In genomic region chr11:11777246-11777645, GRCm38 (mm10) we compare ENCODE assay signal across 20 mouse cellular contexts. TPM values are rescaled to one million over a fixed set of nuclear protein-coding genes. Genes with fewer than 3 reads are reported as not detected.
DNase-seq lines count a peak whose midpoint lies in the region; ATAC-seq and TF ChIP-seq lines count a peak whose summit lies in the region.
"Had no signal": no experiment of that assay in that cellular context is flagged by ENCODE, and none has a peak within 500 bp of the region (broad histone marks: within the 10 kb centered on the region; RNA-seq: fewer than 3 reads in every experiment).

No protein-coding gene starts in this region.

- TF ChIP-seq CTCF in spleen, adult 2 months (IDR thresholded peaks at IDR 0.05; ENCODE audit: extremely low read depth, insufficient read depth, insufficient read length, insufficient replicate concordance): no peak

- WGBS in spleen, adult 2 months: 34% methylated on average over 3 of the region's 3 CpGs

- no peak for TF ChIP-seq POLR2A in spleen, adult 2 months (IDR thresholded peaks at IDR 0.05; ENCODE audit: low read depth, low read length)

- H3K27me3 ChIP-seq in spleen, adult 2 months (ENCODE audit: control insufficient read depth, insufficient read depth, low read length): no peaks in the 10 kb centered on the region
- H3K27me3 ChIP-seq: embryonic facial prominence, embryonic 15.5 days had no signal

- intact Hi-C loops in heart, postnatal 10 days (cut with DNase I): no loop called here
- intact Hi-C loops in left cerebral cortex, postnatal 14 days (cut with DNase I): no loop called here

- peak; percentile 88 for DNase-seq in heart, adult 11 months
- no peak for DNase-seq in heart, postnatal 10 days
- no peak for DNase-seq in spleen, adult 2 months (ENCODE audit: low read depth in 1 of 2, low spot score in 2 of 2)
- no peak for DNase-seq in spleen, adult 12 weeks (ENCODE audit: low spot score)
- no peak for DNase-seq in cerebellum, adult 18-20 months
- no peak for DNase-seq in left cerebral cortex, postnatal 14 days (ENCODE audit: low spot score in 2 of 2)
- DNase-seq in right cerebral cortex, postnatal 25 days: no peak
- DNase-seq: adrenal gland, postnatal 10 days; cerebellum, adult 11-12 months; cerebellum, adult 9-11 months; cerebellum, postnatal 36 days; gastrocnemius, adult 2 months; heart, postnatal 14 days had no signal

- H3K36me3 ChIP-seq in spleen, adult 2 months (ENCODE audit: control insufficient read depth, insufficient read depth, low read length): peaks cover 3% of the 10 kb centered on the region
- H3K36me3 ChIP-seq: embryonic facial prominence, embryonic 15.5 days; forebrain, embryonic 10.5 days had no signal

- H3K4me1 ChIP-seq in spleen, adult 2 months (ENCODE audit: control insufficient read depth, insufficient read depth, insufficient read length): peaks cover 34% of the 10 kb centered on the region
- H3K4me1 ChIP-seq: embryonic facial prominence, embryonic 15.5 days; forebrain, embryonic 10.5 days had no signal

- ATAC-seq in megakaryocyte progenitor cell, adult 5-6 weeks (replicated peaks; ENCODE audit: poor library complexity): peak; percentile 12; the same call in 1 of the 2 replicates
- ATAC-seq: CD4-positive, CD25-positive, alpha-beta regulatory T cell, adult 4 months; forebrain, embryonic 14.5 days had no signal

- H3K27ac ChIP-seq in spleen, adult 2 months (ENCODE audit: insufficient read depth, low read length): peak overlapping the region; percentile 78
- H3K27ac ChIP-seq: embryonic facial prominence, embryonic 15.5 days; forebrain, embryonic 10.5 days; gastrocnemius, adult 2 months; hindbrain, embryonic 14.5 days had no signal

- no peak overlapping the region for H3K4me3 ChIP-seq in spleen, adult 2 months (ENCODE audit: extremely low read depth, insufficient read depth, insufficient read length)
- H3K4me3 ChIP-seq: embryonic facial prominence, embryonic 15.5 days; erythroblast, embryonic 14.5 days; forebrain, embryonic 10.5 days; gastrocnemius, adult 2 months had no signal

RNA-seq across cellular contexts. Expression of gene Fignl1, which starts 31.5 kb away (rescaled TPM):
- total RNA-seq in heart, postnatal 10 days (2021): 1 to 10 TPM; 5.6 to 6.7 TPM
- 4.0 and 6.3 TPM in 2 replicates for polyA plus RNA-seq in spleen, adult 2 months (2012; rRNA removed)
- total RNA-seq in megakaryocyte progenitor cell, adult 5-6 weeks (2015): 60.0 and 75.1 TPM in 2 replicates
- 82.4 and 96.9 TPM in 2 replicates for total RNA-seq in megakaryocyte progenitor cell, adult 5-6 weeks (2017)
- total RNA-seq in left cerebral cortex, postnatal 14 days (2021): under 1 TPM; 0.70 to 0.81 TPM

Comparison
In these comparisons a context has a peak if more than half of its experiments do, and no peak if none do; other contexts are left out.
1. RNA of gene Fignl1, which starts 31.5 kb away (total RNA-seq): 60.0 to 96.9 TPM in megakaryocyte progenitor cell, adult 5-6 weeks; 5.6 to 6.7 TPM in heart, postnatal 10 days and 0.70 to 0.81 TPM in left cerebral cortex, postnatal 14 days; every median in the first group is over 4 times any median in the second.